Mouse (Mus musculus): ENCODE measurements around the gene Ncbp3. TPM values are rescaled to one million over a fixed set of nuclear protein-coding genes. Genes with fewer than 3 reads are reported as not detected.

Gene Ncbp3
- polyA plus RNA-seq, 1 experiment from 2014 or later, result 3.4 TPM

DNA sequence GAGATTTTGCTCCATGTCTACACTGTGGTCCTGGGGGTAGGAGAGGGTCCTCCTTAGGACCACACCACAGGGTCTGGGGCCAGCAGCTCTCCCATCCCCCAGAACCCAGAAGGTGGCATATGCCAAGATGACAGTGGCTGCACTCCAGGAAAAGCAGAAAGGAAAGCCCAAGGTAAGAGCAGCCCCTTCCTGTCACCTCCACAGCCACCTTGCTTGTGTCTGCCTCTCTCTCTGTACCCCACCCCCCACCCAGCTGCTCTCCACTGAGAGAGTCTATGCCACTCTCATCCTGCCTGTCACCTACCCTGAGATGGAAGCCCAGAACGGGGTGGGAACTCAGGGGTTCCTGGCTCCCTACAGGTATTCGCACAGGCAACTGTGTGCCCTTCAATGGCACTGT is 38.8 kb upstream of the Ncbp3 start:
- WGBS, result 75% methylated on average over 2 of the region's 2 CpGs
- ATAC-seq, result no peak

DNA sequence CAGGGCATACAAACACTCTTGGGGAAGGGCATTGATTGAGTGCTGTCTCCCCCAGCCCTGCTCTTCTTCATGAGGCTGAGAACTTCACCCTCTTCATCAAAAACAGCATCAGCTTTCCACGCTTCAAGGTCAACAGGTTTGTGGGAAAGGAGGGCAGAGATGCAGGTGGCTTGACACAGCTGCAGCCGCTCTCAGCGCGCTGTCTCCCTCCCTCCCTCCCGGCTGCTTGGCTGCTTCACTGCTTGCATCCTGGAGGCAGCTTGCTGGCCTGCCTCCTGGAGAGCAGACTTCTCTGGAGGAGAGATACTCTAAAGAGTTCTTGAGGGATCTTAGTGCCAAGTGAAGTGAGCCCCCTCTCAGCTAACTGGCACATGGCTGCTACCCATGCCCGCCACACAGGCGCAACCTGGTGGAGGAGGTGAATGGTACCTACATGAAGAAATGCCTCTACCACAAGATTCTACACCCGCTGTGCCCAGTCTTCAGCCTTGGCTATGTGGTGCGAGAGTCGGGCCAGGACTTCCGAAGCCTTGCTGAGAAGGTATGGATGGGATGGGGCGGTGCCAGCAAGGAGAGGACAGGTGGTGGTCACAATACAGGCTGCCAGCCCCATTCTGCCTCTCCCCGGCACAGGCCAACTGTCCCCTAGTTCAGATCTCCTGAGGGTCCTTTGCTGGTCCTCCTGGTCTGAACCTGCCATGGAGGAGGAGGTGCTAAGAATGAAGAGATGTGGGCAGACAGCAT is 37.9 kb upstream of the Ncbp3 start:
- H3K4me2 ChIP-seq (replicated peaks; ENCODE audit: low read depth), result no peak overlapping the region
- 60% methylated on average over 13 of the region's 13 CpGs for WGBS
- TF ChIP-seq CTCF (IDR thresholded peaks at IDR 0.05; ENCODE audit: low read depth), result no peak
- no peaks in the 10 kb centered on the region for H3K4me1 ChIP-seq (replicated peaks; ENCODE audit: control insufficient read depth, insufficient read depth, low read length)
- no peaks in the 10 kb centered on the region for H3K36me3 ChIP-seq (ENCODE audit: control insufficient read depth, insufficient read depth)
- no peaks in the 10 kb centered on the region for H3K27me3 ChIP-seq (replicated peaks; ENCODE audit: control insufficient read depth, insufficient read depth, low read length)
- H3K9me3 ChIP-seq (ENCODE audit: control insufficient read depth), result no peaks in the 10 kb centered on the region
- H3K4me3 ChIP-seq (ENCODE audit: low read depth, low read length), result no peak overlapping the region
- no peak for ATAC-seq
- H3K27ac ChIP-seq (ENCODE audit: low read depth, low read length), result no peak overlapping the region
- no peak overlapping the region for H3K9ac ChIP-seq (ENCODE audit: low read depth, low read length)

More for the DNA sequence above, 38.8 kb upstream of the Ncbp3 start:
- no peaks in the 10 kb centered on the region for H3K27me3 ChIP-seq (replicated peaks; ENCODE audit: control insufficient read depth, insufficient read depth, low read length)
- H3K36me3 ChIP-seq (ENCODE audit: control insufficient read depth, insufficient read depth), result no peaks in the 10 kb centered on the region
- no peak overlapping the region for H3K4me3 ChIP-seq (ENCODE audit: low read depth, low read length)
- no peaks in the 10 kb centered on the region for H3K4me1 ChIP-seq (replicated peaks; ENCODE audit: control insufficient read depth, insufficient read depth, low read length)
- H3K9me3 ChIP-seq (ENCODE audit: control insufficient read depth), result no peaks in the 10 kb centered on the region
- H3K9ac ChIP-seq (ENCODE audit: low read depth, low read length), result no peak overlapping the region
- no peak overlapping the region for H3K27ac ChIP-seq (ENCODE audit: low read depth, low read length)
- no peak for TF ChIP-seq CTCF (IDR thresholded peaks at IDR 0.05; ENCODE audit: low read depth)
- no peak overlapping the region for H3K4me2 ChIP-seq (replicated peaks; ENCODE audit: low read depth)

DNA sequence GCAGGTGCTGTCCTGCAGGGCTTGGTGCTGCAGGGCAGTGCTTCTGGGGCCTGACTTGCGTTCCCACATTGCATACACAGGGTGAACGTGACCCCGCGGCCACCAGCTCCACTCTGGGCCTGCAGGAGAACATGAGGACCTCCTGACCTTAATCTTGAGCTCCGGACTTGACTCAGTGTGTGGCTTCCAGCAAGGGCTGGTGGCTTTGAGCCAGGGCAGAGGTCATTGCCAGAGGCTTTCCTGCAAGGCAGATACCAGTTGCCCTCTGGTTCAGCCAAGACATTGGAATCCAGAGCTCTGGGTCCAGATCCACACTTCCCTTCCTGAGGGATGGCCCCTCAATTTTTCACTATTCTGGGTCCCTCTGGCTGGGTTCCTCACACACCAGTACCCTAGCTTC is 33.6 kb upstream of the Ncbp3 start:
- no peak for ATAC-seq
- H3K27ac ChIP-seq (ENCODE audit: low read depth, low read length), result no peak overlapping the region
- no peak overlapping the region for H3K4me2 ChIP-seq (replicated peaks; ENCODE audit: low read depth)
- H3K9me3 ChIP-seq (ENCODE audit: control insufficient read depth), result no peaks in the 10 kb centered on the region
- WGBS, result 75% methylated on average over 5 of the region's 5 CpGs
- no peaks in the 10 kb centered on the region for H3K36me3 ChIP-seq (ENCODE audit: control insufficient read depth, insufficient read depth)
- TF ChIP-seq CTCF (IDR thresholded peaks at IDR 0.05; ENCODE audit: low read depth), result no peak
- H3K4me3 ChIP-seq (ENCODE audit: low read depth, low read length), result no peak overlapping the region
- no peaks in the 10 kb centered on the region for H3K4me1 ChIP-seq (replicated peaks; ENCODE audit: control insufficient read depth, insufficient read depth, low read length)
- H3K9ac ChIP-seq (ENCODE audit: low read depth, low read length), result no peak overlapping the region
- H3K27me3 ChIP-seq (replicated peaks; ENCODE audit: control insufficient read depth, insufficient read depth, low read length), result no peaks in the 10 kb centered on the region

DNA sequence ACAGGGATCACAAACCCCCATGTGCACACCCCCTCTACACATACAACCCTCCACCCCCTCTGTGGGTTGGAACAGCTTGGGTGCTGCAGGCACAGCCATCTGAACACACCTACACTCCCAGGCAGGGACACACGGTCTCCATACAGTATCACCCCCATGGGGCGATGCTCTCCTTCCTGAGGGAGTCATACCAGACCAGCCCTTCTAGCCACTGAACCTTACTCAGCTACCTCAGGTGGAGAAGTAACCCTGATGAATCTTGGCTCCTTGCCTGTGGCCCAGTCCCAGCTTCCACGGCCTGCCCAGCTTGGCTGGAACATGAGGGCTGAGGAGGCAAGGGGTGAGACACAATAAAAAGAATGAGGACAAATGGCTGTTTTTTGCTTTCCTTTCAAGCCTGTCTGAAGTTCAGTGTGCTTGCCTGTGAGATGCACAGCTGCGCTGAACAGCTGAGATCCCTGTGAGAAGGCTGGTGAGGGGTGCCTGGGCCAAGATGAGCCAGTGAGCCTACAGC is 32.7 kb upstream of the Ncbp3 start:
- WGBS, result 81% methylated on average over 4 of the region's 4 CpGs
- no peaks in the 10 kb centered on the region for H3K4me1 ChIP-seq (replicated peaks; ENCODE audit: control insufficient read depth, insufficient read depth, low read length)
- H3K27me3 ChIP-seq (replicated peaks; ENCODE audit: control insufficient read depth, insufficient read depth, low read length), result peaks cover 6% of the 10 kb centered on the region; the same call in 1 of the 2 replicates
- H3K9ac ChIP-seq (ENCODE audit: low read depth, low read length), result no peak overlapping the region
- no peaks in the 10 kb centered on the region for H3K36me3 ChIP-seq (ENCODE audit: control insufficient read depth, insufficient read depth)
- no peak overlapping the region for H3K27ac ChIP-seq (ENCODE audit: low read depth, low read length)
- no peak overlapping the region for H3K4me2 ChIP-seq (replicated peaks; ENCODE audit: low read depth)
- no peak overlapping the region for H3K4me3 ChIP-seq (ENCODE audit: low read depth, low read length)
- H3K9me3 ChIP-seq (ENCODE audit: control insufficient read depth), result no peaks in the 10 kb centered on the region
- ATAC-seq, result no peak
- no peak for TF ChIP-seq CTCF (IDR thresholded peaks at IDR 0.05; ENCODE audit: low read depth)

DNA sequence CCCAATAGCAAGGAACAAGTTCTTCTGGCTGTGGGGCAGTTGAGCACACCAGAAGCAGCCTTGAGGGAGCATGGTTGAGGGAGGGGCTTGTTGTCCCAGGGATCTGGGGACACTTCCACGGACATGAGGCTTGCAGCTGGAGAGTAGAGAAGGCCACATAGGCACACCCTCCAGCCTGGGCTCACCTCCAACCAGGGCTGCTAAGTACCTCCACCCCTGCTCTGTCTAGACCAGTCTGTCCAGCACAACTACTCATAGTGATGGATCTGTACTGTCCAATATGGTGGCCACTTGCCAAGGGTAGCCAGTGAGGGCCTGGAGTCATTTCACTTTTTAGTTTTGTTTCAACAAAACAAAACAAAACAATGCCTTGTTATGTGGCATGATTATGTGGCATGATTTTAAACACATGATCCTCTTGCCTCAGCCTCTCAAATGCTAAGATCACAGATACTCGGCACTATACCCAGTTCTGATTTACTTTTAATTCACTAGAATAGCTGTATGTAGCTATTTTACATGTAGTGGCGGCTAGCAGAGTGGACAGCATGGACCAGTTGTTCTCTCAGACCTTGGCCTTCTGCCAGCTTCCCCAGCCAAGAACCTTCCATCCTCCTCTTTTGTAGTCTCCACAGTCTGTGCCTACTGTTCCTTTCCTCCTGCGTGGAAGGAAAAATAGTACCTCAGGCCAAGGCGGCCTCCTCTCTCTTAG is 32.0 kb upstream of the Ncbp3 start:
- no peak for TF ChIP-seq CTCF (IDR thresholded peaks at IDR 0.05; ENCODE audit: low read depth)
- Histone ChIP-seq H3K27me3 (replicated peaks; ENCODE audit: control insufficient read depth, insufficient read depth, low read length) (peaks cover 6% of the 10 kb centered on the region; the same call in 1 of the 2 replicates), H3K36me3 (ENCODE audit: control insufficient read depth, insufficient read depth) (no peaks in the 10 kb centered on the region), H3K4me1 (replicated peaks; ENCODE audit: control insufficient read depth, insufficient read depth, low read length) (no peaks in the 10 kb centered on the region), H3K4me3 (ENCODE audit: low read depth, low read length) (no peak overlapping the region), H3K4me2 (replicated peaks; ENCODE audit: low read depth) (no peak overlapping the region), H3K9me3 (ENCODE audit: control insufficient read depth) (no peaks in the 10 kb centered on the region), H3K9ac (ENCODE audit: low read depth, low read length) (no peak overlapping the region), H3K27ac (ENCODE audit: low read depth, low read length) (no peak overlapping the region)
- WGBS, result 58% methylated on average over 5 of the region's 5 CpGs
- no peak for ATAC-seq

DNA sequence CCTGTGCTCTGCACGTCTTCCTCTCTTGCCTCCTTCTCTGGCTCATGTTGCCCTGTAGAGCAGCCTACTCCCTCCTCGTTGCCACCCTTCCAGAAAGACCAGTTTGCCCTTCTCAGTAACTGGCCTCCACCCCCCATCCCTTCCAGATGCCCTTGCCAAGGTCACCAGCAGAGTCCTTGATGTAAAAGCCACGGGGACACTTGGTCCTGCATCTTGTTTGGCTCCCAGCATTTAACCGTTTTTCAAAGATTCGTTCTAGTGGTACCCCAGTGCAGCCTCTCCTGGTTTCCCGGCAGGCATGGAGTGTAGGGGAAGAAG is 31.5 kb upstream of the Ncbp3 start:
- no peak overlapping the region for H3K4me2 ChIP-seq (replicated peaks; ENCODE audit: low read depth)
- ATAC-seq, result no peak
- no peak for TF ChIP-seq CTCF (IDR thresholded peaks at IDR 0.05; ENCODE audit: low read depth)
- peaks cover 6% of the 10 kb centered on the region; the same call in 1 of the 2 replicates for H3K27me3 ChIP-seq (replicated peaks; ENCODE audit: control insufficient read depth, insufficient read depth, low read length)
- 74% methylated on average over 6 of the region's 6 CpGs for WGBS
- no peaks in the 10 kb centered on the region for H3K36me3 ChIP-seq (ENCODE audit: control insufficient read depth, insufficient read depth)
- H3K9ac ChIP-seq (ENCODE audit: low read depth, low read length), result no peak overlapping the region
- H3K9me3 ChIP-seq (ENCODE audit: control insufficient read depth), result no peaks in the 10 kb centered on the region
- no peak overlapping the region for H3K27ac ChIP-seq (ENCODE audit: low read depth, low read length)
- no peak overlapping the region for H3K4me3 ChIP-seq (ENCODE audit: low read depth, low read length)
- no peaks in the 10 kb centered on the region for H3K4me1 ChIP-seq (replicated peaks; ENCODE audit: control insufficient read depth, insufficient read depth, low read length)

Data from intestine, postnatal 0 days (tissue).